Mouse (Mus musculus) T-helper 2 cell (primary cell): ENCODE measurements around the gene Gm11084.

ENCODE experiments used
- in situ Hi-C: fragments of 300-600 bp; cut with MboI, MseI; formaldehyde crosslinking; loops from one replicate; pipeline ENCODE4 v1.15.1; 2025; ENCODE audit warnings: high pct_unique_total_duplicates

The Gm11084 gene

DNA sequence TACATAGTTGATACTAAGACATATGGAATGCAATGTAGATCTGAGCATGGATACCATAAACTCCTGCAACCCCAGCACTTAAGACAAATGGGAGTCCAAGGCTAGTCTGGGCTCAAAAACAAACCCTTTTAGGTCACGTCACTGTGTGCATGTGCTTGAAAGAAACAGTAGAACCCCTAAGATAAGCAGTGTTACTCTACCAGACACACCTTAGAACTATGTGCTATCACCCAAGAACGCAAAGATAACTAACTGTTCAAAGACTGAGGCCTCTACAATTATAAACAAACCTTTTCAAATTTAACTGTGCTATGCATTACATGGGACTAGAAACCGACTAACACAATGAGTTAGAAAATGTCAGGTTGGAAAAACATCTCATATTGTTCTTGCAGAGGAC, 33.5 kb downstream of the Gm11084 start:
- in situ Hi-C loops = no loop called here

DNA sequence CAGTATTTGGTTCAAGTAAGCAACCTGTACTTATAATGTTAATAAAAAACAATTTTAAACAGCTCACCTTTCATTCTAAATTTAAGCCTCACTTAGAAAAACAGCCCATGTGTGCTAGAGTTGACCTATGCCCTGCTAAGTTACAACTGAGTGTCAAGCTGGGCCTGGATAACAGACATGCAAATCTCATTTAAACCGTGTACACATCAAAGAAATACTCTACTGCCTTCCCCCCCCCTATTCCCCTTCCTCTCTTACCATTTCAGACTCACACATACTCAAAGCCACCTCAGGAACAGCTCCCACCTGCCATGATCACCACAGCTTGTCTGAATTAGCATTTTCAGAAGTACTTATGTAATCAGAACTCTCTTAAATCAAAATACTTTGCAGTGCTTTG, 50.6 kb downstream of the Gm11084 start:
- in situ Hi-C loops = no loop called here

DNA sequence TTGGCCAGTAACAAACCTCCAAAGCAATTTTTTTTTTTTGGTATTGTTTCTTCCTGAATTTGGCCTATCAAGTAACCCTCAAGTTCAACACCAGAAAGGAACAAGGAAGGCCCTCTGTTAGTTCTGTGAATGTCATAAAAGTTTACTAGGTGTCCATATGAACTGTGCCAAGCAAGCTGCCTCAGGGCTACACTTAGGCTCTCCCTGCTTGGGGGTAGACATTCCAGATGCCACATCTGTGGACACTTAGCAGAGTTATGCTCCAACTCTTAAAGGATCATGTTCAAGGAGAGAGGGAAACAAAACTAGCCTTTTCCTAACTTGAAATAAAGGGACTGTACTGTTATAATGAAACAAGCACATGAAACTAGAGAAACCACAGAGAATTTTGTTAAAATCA, 54.3 kb downstream of the Gm11084 start:
- in situ Hi-C loops = no loop called here

DNA sequence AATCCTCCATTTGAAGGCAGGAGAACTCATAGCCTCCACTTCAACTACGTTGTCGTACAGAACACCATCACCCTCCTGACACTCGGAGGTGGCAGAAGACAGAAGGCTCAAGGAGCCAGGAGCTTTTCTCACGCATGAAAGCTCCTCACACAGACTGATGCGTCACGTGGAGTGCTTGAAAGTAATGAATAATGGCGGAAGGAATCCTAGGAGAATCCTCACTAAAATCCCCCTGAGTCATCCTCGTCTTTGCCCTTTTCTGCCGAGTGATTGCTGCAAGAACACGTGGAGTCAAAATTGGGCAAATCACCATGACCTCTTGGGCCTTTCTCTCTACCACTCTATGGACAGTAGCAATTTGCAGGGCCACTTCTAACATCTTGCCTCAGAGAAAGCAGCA, 61.5 kb downstream of the Gm11084 start:
- in situ Hi-C loops = no loop called here
